Mouse (Mus musculus) embryo, embryonic 11.5 days (tissue): Measurements from ENCODE around the gene Prss48.
"Not testable (repeated sequence)": the region's sequence is repeated elsewhere in the genome, so short reads cannot be mapped to it uniquely, and the experiment has no call there.

Experiments used
- DNase-seq: peaks from one replicate; pipeline ENCODE4 v3.0.0-alpha.2; 2012; ENCODE audit warnings: low read depth, low spot score

Prss48 gene

GRCm38 (mm10) chr3:86004751-86005150 lies 2.5 kb upstream of the Prss48 start:
- no peak for DNase-seq

DNA sequence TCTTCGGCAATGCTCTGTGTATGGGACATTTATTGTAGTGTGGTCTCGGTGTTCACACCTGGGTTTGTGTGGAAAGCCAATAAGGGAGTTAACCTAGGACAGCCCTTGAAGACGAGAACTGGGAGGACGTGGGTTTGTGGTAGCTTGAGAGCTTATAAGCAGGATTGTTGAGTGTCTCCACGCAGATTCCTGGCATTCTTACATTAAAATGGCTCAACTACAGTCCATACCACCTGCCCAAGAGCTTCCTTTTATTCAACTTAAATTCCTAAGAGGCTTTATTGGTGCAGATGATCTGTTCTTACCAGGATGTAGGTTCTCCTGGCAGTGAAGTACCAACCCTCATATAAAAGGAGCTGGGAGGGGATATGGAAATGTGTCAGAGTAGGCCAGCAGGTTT lies 649 bp upstream of the Prss48 start:
- DNase-seq = no peak

- DNase-seq = no peak
These were observed 1.0 kb downstream of the Prss48 start for GRCm38 (mm10) chr3:86001271-86001670.

DNA sequence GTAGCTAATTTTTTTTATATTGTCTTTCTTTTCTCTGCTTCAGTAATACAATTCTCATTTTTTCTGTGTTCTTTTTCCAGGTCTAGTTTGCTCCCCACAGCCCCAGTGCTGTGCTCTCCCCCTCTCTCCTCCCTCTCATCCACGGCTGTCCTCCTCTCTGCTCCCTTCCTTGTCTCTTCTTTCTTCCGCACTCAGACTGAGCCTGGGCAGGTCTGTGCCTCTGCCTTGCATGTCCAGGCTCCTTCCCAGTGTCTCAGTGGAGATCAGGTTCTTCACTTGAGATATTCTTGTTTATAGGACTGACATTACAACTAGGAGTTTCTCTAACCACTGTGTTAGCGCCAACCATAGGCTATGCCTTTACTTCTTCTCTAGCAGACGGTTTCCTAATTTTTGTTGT lies 7.6 kb downstream of the Prss48 start:
- DNase-seq = no peak

DNA sequence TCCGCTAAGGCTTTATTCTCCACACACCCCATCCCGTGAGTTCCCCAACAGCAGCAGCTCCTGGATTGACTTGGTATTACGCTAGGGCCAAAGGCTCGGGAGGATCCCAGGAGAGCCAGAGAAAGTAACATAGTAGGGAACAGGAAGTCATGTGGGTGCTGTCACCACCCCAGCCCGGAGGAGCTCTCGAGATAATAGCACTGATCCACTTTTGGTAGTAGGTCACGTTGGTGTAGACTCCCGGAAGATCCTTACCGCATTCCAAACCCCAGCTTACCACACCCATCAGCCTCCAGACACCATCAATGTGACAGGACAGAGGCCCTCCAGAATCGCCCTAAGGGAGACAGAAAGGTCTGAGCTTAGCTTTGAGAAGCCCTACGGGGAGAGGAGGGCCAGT lies 8.5 kb downstream of the Prss48 start:
- DNase-seq = no peak

GRCm38 (mm10) chr3:85991802-85992156 lies 10.5 kb downstream of the Prss48 start:
- no peak for DNase-seq

GRCm38 (mm10) chr3:85991140-85991801 lies 11.0 kb downstream of the Prss48 start:
- DNase-seq = no peak

DNA sequence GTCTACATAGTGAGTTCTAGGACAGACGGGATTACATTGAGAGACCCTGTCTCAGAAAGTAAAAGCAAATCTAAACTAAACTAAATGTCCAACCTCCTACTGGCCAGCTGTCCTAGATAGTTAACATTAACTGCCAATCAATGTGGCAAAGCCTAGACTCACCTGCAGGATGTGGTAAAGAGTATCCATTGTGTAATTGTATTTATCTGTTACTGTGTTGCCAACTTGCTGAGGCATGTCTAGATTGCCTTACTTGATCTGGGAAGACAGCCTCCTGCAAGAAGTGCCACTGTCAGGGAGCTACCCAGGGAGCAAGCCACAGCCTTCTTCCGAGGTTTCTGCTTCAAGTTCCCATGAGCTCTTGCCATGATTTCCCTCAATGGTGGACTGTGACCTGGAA lies 15.1 kb downstream of the Prss48 start:
- DNase-seq = no peak

GRCm38 (mm10) chr3:85984537-85984936 lies 17.8 kb downstream of the Prss48 start:
- no peak for DNase-seq

DNA sequence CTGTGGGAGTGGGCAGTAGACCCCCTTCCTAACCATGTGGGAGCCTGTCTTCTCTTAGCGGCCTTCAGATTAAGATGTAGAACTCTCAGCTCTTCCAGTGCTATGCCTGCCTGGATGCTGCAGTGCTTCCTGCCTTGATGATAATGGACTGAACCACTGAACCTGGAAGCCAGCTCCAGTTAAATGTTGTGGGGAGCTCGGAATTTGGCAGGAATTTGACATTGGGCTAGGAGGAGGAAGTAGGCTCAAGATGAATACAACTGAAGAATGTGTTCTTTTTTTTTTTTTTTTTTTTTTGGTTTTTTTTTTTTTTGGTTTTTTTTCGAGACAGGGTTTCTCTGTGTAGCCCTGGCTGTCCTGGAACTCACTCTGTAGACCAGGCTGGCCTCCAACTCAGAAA lies 20.5 kb downstream of the Prss48 start:
- not testable (repeated sequence) for DNase-seq

DNA sequence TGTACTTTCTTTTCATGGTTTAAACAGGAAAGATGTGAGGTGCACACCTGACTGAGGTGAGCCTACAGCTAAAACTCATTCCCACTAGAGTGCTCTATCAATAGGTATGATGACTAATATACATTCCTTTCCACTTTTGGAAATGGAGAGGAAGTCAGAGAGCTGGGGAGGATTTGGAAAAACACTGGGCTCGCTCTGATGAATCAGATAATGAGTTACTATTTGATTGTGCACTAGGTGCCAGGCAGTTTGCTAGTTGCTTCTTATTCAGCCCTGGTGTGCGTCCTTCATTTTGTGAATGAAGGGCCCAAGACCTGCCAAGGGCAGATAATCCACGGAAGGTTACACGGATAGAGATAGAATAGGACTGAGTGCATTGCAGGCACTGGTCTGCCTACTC lies 22.3 kb downstream of the Prss48 start:
- DNase-seq = no peak

DNA sequence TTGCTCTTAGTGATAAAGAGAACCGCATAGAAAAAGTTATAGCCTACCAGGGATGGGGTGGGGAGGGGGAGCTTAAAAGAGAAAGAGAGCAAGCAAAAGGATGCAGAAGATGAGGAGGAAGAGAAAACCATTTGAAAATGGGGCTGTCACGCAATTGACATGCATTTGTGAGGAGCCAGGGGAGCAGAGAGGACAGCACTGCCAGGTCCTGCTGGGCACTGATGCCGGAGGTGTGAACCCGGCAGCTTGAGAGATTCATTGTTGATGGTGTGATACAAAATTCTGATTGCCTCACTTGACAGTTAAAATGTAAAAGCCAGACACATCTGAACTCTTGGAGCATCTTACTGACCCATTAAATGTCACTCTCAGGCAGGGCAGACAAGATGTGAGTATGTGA lies 27.8 kb downstream of the Prss48 start:
- DNase-seq = no peak

DNA sequence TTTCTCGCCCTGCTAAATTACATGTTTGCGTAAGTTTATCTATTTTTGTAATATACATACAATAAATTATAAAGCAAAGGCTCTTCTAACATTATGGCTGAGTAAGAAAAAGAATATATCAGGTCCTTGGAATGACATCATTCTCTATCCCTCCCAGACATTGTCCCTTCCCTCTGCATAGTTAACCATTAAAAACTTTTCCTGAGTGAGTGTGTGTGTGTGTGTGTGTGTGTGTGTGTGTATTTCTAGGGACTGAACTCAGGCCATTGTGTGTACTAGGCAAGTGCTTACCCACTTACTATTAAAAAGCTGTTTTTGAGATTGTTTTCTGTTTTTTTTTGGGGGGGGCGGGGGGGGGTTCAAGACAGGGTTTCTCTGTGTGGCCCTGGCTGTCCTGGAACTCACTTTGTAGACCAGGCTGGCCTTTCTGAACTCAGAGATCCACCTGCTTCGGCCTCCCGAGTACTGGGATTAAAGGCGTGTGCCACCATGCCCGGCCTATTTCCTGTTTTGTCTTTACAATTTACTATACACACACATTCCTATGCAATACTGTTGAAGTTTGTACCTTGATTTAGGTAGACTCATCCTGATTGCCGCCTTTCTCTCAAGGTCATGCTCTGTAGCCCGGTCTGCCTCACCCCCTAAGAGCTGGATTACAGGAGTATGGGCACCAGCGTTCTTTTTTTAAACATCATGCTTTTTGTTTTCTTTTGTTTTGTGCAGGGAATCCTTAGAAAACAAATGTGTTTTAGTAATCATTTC lies 28.7 kb downstream of the Prss48 start:
- no peak for DNase-seq

DNA sequence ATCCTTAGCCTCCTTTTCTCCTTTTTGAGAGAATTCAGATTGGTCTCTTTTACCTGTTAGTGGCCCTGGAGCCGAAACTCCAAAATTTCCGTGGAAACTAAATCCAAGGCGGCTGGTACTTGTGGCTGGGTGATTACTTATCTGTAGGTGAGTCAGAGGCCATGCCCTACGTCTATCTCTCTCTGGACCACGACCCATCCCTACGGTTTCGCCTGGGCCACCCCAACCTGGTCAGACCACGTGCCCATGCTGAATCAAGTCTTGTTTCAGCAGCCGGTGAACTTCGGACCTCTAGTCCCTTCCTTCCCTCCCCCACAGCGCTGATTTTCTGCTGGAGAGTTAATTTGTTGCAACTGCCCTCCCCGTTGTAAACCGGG lies 30.7 kb downstream of the Prss48 start:
- DNase-seq = no peak

DNA sequence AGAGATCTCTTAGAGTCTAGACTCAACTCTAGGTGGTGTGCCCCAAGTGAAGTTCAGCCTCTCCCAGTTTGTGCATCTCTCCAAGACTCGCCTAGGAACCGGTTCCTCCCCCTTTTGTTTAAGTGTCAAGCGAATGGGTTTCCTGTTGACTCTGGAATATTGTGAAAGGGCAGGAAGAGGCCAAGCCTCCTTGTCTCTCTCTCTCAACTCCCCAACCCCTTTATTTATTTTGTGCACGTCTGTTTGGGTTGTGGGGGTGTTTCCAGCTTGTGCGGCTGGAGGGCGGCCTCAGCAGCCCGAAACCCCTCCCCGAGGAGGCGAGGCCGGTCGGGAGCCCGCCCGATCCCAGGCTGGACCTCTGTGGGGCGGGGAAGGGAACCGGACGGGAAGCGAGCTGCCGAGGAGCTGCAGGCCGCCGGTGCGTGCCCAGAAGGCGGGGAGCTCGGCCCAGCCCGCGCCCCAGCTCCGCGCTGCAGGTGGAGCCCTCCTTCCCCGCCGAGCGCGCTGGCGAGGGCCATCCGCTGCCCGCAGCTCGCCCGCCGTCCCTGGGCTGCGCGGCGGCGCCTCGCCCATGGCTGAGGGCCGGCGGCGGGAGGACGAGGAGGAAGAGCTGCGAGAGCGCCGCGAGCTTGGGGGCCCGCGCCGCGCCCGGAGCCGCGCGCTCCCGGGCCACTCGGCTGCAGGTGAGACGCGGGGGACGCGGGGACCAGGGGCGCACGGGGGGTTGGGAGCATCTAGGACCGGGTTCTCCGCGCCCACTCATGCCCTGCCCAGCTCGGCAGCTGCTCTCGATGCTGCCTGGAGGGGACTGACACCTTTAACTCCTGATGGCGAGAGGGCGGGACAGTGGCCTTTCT lies 31.3 kb downstream of the Prss48 start, which contains the start of gene Sh3d19:
TSS of gene Sh3d19 (plus strand) at position 368 of the 857 bp plus-strand sequence.
- peak; percentile 46 for DNase-seq

- no peak for DNase-seq
These were observed 33.3 kb downstream of the Prss48 start for GRCm38 (mm10) chr3:85969040-85969439.

DNA sequence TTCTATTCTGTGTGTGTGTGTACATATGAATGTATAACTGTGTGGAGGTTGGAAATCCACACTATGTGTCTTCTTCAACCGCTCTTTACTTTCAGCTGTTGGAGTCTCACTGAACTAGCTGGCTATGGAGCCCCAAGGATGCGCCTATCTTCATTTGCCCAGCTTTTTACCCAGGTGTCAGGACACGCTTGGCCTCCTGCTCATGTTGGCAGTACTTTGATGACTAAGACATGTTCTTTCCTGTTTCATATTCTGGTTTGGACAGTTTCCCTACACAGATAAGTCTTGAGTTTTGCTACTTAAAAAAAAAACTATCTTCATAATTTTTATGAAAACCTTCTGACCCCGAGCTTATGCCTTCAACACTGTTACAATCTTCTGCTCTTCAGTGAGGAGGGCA lies 36.8 kb downstream of the Prss48 start:
- no peak for DNase-seq

DNA sequence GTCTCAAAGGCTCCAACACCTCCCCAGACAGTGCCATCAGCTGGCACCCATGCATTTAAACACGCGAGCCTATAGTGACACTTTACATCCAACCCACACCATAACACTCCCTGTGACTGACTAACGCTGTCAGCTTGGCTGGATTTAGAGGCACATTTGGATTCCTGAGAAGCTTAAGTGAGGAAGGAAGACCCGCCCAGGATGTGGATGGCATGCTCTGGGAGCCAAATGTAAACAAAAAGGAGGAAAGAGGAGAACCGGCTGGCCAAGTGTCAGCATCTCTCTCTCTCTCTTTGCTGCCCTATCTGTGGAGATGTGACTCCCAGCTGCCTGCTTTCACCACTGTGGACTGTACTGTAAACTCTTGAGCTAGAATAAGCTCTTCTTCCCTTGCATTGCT lies 41.2 kb downstream of the Prss48 start:
- no peak for DNase-seq

DNA sequence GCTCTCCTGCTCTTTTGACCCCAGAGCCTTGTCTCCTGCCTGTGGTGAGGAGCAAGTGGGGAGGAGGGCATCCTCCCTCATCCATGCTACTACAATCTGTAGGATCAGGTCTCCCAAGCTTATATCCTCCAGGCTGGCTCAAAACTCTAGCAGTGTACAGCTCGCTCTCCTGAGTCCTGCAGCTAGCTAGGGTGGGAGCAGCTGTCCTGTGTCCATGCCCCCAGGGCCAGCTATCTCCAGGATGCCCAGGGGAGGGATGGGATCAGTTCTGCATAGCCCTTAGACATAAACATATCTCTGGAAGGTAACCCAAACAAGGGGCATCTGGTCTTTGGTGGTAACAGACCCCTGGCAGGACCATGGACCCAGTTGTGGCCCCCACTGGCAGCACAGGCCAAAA lies 42.6 kb downstream of the Prss48 start:
- DNase-seq = no peak

DNA sequence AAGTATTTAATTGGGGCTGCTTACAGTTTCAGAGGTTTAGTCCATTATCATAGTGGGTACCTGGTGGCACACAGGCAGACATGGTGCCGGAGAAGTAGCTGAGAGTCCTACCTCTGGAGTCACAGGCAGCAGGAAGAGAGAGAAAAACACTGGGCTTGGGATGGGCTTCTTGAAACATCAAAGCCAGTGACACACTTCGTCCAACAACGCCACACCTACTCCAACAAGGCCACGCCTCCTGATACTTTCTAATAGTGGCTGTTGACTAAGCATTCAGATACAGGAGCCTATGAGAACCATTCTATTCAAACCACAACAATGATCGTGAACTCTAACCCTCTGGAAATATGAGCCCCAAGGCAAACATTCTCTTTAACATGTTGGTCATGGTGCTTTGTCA lies 46.6 kb downstream of the Prss48 start:
- no peak for DNase-seq

DNA sequence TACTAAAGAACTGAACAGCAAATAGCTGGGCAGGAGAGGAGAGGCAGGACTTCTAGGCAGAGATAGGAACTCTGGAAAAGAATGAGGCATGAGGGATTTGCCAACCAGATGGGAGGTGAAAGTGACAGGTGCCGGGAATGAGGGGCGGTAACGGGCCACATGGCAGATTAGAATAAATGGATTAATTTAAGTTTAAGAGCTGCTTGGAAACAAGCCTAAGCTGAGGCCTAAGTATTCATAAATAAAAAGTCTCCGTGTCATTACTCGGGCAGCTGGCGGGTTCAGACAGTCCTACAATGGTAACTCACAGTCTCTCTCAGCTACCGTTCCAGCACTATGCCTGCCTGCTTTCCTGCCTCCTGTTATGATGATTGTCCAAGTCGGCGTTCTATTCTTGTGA lies 47.0 kb downstream of the Prss48 start:
- DNase-seq = no peak

- DNase-seq = no peak
These were observed 49.5 kb downstream of the Prss48 start for GRCm38 (mm10) chr3:85952696-85953283.
